Mouse (Mus musculus): ENCODE measurements at regions not wholly inside any gene's neighbourhood (a gene's known extent, or its start where the extent isn't known, plus 50 kb on each side); places are given as distances from the start of the nearest gene placed in this dataset.

DNA sequence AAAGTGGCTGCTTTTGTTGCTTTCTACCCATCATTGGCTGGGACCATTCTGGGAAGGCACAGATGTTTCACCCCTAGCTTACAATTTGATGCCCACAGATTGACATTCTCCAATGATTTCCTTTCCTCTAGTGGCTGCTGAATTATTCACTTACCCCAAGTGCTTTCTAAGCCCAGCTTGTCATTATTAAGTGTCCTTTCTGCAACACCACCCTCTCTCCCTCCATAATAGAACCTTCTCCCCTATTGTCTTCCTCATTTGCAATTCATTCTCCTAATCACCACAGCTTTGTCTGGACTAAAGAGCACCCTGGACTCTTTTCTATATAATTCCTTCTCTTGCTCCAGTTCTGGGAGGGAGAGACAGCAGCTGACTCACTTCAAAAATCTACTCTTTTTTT is 2780.0 kb upstream of the 5930422O12Rik start:
- no peak for DNase-seq
- intact Hi-C loops (cut with DNase I) = no loop called here

DNA sequence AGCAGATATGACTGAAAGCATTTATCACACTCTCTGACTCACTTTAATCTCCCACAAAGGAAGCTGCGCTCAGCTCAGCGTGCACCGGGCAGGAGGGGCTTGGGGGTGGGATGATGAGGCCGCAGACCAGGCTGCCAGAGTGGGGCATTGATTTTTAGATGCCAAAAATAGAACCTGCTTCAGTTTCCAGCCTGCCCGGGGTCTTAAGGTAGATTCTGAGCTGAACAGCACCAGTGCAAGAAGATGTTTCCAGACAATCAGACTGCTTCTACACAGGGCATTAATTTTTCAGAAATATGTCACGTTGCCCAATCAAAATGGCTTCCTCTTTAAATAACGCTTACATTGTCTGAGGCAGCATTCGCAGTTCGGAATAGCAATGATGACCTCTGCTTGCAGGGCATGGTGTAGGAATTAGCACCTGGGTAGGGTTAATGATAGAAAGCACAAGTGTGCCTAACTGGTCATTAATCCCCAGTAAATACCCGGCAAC is 2772.7 kb upstream of the 5930422O12Rik start:
- DNase-seq = no peak
- intact Hi-C loops (cut with DNase I) = no loop called here

GRCm38 (mm10) chr8:30661261-30661660 is 2767.2 kb upstream of the 5930422O12Rik start:
- no peak for DNase-seq
- intact Hi-C loops (cut with DNase I) = no loop called here

GRCm38 (mm10) chr8:30669451-30669850 is 2759.1 kb upstream of the 5930422O12Rik start:
- intact Hi-C loops (cut with DNase I) = no loop called here
- no peak for DNase-seq

DNA sequence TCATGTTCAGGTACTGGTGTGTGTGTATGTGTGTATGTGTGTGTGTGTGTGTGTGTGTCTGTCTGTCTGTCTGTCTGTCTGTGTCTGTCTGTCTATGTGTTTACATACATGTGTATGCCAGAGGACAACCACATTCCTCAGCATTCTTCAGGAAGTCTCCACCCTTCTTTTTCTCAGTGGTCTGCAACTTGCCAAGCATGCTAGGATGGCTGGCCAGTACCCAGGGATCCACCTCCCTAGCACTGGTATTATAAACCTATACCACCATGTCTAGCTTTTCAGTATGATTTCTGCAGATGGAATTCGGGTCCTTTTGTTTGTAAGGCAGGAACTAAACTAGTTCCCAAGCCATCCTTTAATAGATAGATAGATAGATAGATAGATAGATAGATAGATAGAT is 2751.1 kb upstream of the 5930422O12Rik start:
- DNase-seq = no peak

GRCm38 (mm10) chr8:30682169-30682568 is 2746.3 kb upstream of the 5930422O12Rik start:
- intact Hi-C loops (cut with DNase I) = no loop called here
- DNase-seq = no peak

More for the DNA sequence above, 2751.1 kb upstream of the 5930422O12Rik start:
- intact Hi-C loops (cut with DNase I) = no loop called here

DNA sequence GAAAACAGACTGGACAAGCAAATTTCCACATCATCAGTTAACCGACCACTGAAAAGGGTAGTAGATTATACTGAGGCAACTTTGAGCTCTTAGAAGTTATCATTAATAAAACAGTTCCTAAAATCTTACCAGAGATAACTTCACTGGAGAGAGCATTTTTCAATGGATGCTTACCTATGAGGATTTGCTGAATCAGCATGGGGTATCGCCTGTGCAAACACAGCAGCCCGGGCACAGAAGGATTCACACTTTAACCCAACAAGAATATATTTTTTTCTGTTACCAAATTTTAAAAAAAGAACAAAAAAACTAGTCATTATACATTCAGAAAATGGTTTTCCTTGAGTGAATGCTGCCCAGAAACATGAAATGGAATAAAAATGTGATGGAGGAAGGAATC is 2742.0 kb upstream of the 5930422O12Rik start:
- intact Hi-C loops (cut with DNase I) = no loop called here
- DNase-seq = no peak

DNA sequence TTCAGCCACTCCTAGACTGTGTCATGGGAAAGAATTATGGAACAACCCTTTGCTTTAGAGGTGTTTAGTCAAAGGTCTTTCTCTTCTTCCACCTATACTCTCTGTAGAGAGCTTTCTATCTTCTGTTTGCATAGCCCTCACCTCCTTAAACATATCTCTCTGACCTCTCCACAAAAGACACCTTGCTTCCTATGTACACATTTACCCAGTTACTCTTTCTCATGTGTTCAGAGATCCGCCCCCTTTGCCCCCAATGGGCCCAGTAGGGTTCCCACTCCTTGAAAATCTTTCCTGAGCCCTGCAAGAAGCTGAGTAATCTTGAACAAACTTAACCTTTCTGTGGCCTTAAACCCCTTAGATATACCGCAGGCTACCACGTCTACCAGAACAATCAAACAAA is 2734.4 kb upstream of the 5930422O12Rik start:
- intact Hi-C loops (cut with DNase I) = no loop called here

GRCm38 (mm10) chr8:30716643-30717042 is 2711.9 kb upstream of the 5930422O12Rik start:
- intact Hi-C loops (cut with DNase I) = no loop called here
- no peak for DNase-seq

More for the DNA sequence above, 2734.4 kb upstream of the 5930422O12Rik start:
- no peak for DNase-seq

GRCm38 (mm10) chr8:30730366-30730765 is 2698.1 kb upstream of the 5930422O12Rik start:
- intact Hi-C loops (cut with DNase I) = no loop called here
- DNase-seq = no peak

GRCm38 (mm10) chr8:30732585-30733253 is 2695.8 kb upstream of the 5930422O12Rik start:
- DNase-seq = no peak
- intact Hi-C loops (cut with DNase I) = no loop called here

DNA sequence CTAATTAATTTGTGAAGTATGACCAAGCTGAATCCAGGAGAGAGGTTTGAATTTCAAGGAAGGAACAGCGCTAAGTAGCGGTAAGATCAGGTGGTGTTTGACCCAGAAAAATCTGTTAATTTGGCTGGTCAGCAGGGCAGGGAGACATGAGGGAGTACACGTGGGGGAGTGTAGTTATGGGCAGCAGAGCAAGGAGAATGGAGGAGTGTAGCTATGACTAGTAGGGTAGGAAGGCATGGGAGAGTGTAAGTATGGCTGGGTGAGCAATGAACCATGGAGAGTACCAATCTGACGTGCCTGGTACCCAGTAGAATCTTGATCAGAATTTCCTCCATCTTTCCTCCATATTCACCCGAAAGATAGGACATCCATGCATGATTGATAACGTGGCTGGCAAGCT is 2695.1 kb upstream of the 5930422O12Rik start:
- no peak for DNase-seq
- intact Hi-C loops (cut with DNase I) = no loop called here

- intact Hi-C loops (cut with DNase I) = no loop called here
- no peak for DNase-seq
Measured at GRCm38 (mm10) chr8:30735338-30735737, 2693.2 kb upstream of the 5930422O12Rik start.

GRCm38 (mm10) chr8:30735740-30736139 is 2692.8 kb upstream of the 5930422O12Rik start:
- no peak for DNase-seq
- intact Hi-C loops (cut with DNase I) = no loop called here

DNA sequence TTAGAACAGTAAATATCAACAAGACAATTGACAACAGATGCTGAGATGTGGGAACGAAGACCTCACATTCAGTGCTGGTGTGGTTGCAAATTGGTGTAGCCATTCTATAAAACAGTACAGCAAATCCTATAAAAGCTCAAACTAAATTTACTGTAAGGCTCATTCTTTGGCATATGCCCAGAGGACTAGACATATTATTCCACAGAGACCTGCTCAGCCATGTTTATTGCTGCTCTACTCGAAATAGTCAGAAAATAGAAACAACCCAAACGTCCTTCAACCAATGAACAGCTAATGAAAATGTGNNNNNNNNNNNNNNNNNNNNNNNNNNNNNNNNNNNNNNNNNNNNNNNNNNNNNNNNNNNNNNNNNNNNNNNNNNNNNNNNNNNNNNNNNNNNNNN is 2681.6 kb upstream of the 5930422O12Rik start:
- no peak for DNase-seq

More for the DNA sequence above, 2681.6 kb upstream of the 5930422O12Rik start:
- intact Hi-C loops (cut with DNase I) = no loop called here

Measured in heart, postnatal 10 days (tissue).